Mouse (Mus musculus): ENCODE data around the gene Suclg1. TPM values are rescaled to one million over a fixed set of nuclear protein-coding genes. Genes with fewer than 3 reads are reported as not detected.

Gene Suclg1
- total RNA-seq (2021) = 100 to 1,000 TPM; 113 to 133 TPM
- long read RNA-seq, experiment 1, transcript Suclg1-201 (9 exons, 1,519 nt) = major isoform, 47 of 62 reads
- long read RNA-seq, experiment 1, partial matches to known transcripts = 9 of 62 reads
- long read RNA-seq, experiment 1, other reads (novel, unspliced or antisense) = 6 of 62 reads
- long read RNA-seq, experiment 2, transcript Suclg1-201 (9 exons, 1,519 nt) = major isoform, 39 of 46 reads
- long read RNA-seq, experiment 2, partial matches to known transcripts = 3 of 46 reads
- long read RNA-seq, experiment 2, other reads (novel, unspliced or antisense) = 4 of 46 reads

- intact Hi-C loops (cut with DNase I) = no loop called here
- no peak for TF ChIP-seq CTCF (IDR thresholded peaks at IDR 0.05)
- DNase-seq (ENCODE audit: extremely low spot score in 1 of 2, low spot score in 2 of 2) = peak; percentile 85 to 89
Observed at GRCm38 (mm10) chr6:73248237-73249048, at the start of gene Suclg1. TSS of gene Suclg1 (plus strand) at chr6:73248382.

DNA sequence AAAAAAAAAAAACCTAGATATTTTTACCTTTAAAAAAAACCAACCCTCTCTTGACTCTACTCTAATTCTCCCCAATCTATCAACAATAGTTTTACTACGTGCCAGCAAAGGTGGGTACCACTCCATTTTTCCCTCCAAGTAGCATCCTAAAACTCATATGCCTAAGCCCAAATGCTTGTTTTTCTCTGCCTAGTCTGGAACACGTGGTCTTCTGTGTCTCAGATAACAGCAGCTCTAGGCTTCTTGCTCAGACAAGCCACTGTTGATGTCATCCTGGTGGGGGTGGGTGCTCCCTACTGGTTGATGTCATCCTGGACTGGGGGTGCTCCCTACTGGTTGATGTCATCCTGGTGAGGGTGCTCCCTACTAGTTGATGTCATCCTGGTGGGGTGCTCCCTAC is 44.5 kb upstream of the Suclg1 start:
- intact Hi-C loops (cut with DNase I) = no loop called here

More at GRCm38 (mm10) chr6:73248237-73249048, at the start of gene Suclg1:
- H3K4me3 ChIP-seq = peak within 1 kb of the TSS; percentile 98
- peak within 1 kb of the TSS; percentile 99 for H3K27ac ChIP-seq

DNA sequence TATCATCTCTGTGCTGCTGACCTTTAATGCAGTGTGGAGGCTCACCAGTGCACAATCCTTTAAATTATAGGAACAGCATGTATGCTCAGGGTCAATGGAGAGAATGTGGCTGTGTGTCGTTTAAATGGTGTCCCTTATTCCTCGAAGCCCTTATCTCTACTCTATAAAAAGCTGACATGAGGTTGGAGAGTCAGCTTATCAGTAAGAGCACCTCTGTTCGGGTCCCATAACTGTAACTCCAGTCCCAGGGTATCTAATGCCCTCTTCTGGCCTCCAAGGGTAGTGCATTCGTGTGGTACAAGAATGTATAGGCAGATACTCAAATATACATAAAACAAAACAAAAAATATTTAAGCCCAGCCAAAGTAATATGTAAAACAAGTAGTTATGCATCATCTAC is 43.2 kb upstream of the Suclg1 start:
- H3K4me3 ChIP-seq = no peak overlapping the region
- intact Hi-C loops (cut with DNase I) = no loop called here
- no peak for DNase-seq (ENCODE audit: extremely low spot score in 1 of 2, low spot score in 2 of 2)

More for the DNA sequence above, 44.5 kb upstream of the Suclg1 start:
- DNase-seq (ENCODE audit: extremely low spot score in 1 of 2, low spot score in 2 of 2) = no peak
- Histone ChIP-seq H3K27ac (no peak overlapping the region), H3K4me3 (no peak overlapping the region)
- TF ChIP-seq CTCF (IDR thresholded peaks at IDR 0.05) = no peak

DNA sequence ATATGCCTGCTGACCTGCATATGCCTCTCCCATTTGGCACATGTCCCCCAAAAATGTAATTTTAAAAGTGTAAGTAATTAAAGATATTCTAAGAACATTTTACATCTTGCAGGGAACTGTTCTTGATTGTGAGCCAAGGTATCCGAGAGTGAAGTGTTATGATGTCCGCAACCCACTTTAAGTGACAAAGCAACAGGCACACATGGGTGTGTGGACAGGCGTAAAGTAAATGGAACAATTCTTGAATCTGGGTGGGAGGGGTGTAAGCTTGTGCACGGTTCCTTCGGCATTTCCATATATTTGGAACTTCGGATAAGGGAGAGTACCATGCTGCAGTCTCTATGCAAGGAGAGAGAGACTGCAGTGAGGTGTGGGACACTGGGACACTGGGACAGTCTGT is 38.6 kb upstream of the Suclg1 start:
- DNase-seq (ENCODE audit: extremely low spot score in 1 of 2, low spot score in 2 of 2) = no peak
- no peak for TF ChIP-seq CTCF (IDR thresholded peaks at IDR 0.05)
- no peak overlapping the region for H3K4me3 ChIP-seq
- H3K27ac ChIP-seq = no peak overlapping the region
- intact Hi-C loops (cut with DNase I) = no loop called here

More for the DNA sequence above, 43.2 kb upstream of the Suclg1 start:
- TF ChIP-seq CTCF (IDR thresholded peaks at IDR 0.05) = peak; percentile 29
- H3K27ac ChIP-seq = no peak overlapping the region

DNA sequence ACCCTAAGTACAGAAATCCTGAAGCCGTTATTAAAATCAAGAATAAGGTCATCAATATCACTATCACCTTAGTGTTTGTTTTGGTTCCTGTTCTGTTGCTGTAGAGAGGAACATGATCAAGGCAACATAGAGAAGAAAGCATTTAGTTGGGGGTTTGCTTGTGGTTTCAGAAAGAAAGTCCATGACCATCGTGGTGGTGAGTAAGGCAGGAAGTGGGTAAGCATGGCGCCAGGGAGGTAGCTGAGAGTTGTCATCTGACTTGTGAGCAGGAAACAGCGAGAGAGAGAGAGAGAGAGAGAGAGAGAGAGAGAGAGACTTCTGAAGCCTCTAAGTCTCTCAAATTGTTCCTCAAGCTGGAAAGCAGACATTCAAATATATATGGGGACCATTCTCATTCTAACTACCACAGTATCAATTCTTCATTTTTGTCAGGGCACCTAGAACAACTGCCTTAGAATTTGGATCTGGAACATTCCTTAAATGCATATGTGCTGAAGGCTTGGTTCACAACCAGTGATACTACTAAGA is 37.7 kb upstream of the Suclg1 start:
- DNase-seq (ENCODE audit: extremely low spot score in 1 of 2, low spot score in 2 of 2) = no peak
- intact Hi-C loops (cut with DNase I) = no loop called here
- H3K27ac ChIP-seq = no peak overlapping the region
- no peak overlapping the region for H3K4me3 ChIP-seq
- no peak for TF ChIP-seq CTCF (IDR thresholded peaks at IDR 0.05)

- Histone ChIP-seq H3K27ac (no peak overlapping the region), H3K4me3 (no peak overlapping the region)
- no peak for TF ChIP-seq CTCF (IDR thresholded peaks at IDR 0.05)
- DNase-seq (ENCODE audit: extremely low spot score in 1 of 2, low spot score in 2 of 2) = no peak
- intact Hi-C loops (cut with DNase I) = no loop called here
Observed at GRCm38 (mm10) chr6:73211036-73211435, 37.1 kb upstream of the Suclg1 start.

DNA sequence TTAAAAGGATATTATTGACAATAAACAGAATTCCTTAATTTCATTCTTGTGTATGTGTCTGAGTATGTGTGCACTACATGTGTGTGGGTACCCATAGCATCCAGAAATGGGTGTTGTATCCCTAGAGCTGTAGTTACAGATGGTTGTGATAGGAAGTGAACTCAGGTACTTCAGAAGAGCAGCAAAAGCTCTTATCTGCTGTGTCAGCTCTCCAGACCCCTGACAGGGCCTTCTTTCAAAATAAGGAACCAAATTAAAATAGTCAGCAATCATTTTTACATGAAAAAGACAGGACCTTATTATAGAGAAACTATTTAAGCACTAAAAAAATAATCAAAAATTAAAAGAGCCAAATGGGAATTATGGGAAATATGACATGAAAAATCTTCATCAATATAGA is 36.6 kb upstream of the Suclg1 start:
- intact Hi-C loops (cut with DNase I) = no loop called here
- TF ChIP-seq CTCF (IDR thresholded peaks at IDR 0.05) = no peak
- no peak overlapping the region for H3K4me3 ChIP-seq
- DNase-seq (ENCODE audit: extremely low spot score in 1 of 2, low spot score in 2 of 2) = no peak
- H3K27ac ChIP-seq = no peak overlapping the region

- DNase-seq (ENCODE audit: extremely low spot score in 1 of 2, low spot score in 2 of 2) = peak; percentile 85 to 88
- TF ChIP-seq CTCF (IDR thresholded peaks at IDR 0.05) = no peak
- H3K4me3 ChIP-seq = peak within 1 kb of the TSS; percentile 52
- intact Hi-C loops (cut with DNase I) = no loop called here
- peak within 1 kb of the TSS; percentile 60 for H3K27ac ChIP-seq
Observed at GRCm38 (mm10) chr6:73221189-73221957, 26.8 kb upstream of the Suclg1 start, which contains the start of gene Dnah6. TSS of gene Dnah6 (minus strand) at chr6:73221651.

DNA sequence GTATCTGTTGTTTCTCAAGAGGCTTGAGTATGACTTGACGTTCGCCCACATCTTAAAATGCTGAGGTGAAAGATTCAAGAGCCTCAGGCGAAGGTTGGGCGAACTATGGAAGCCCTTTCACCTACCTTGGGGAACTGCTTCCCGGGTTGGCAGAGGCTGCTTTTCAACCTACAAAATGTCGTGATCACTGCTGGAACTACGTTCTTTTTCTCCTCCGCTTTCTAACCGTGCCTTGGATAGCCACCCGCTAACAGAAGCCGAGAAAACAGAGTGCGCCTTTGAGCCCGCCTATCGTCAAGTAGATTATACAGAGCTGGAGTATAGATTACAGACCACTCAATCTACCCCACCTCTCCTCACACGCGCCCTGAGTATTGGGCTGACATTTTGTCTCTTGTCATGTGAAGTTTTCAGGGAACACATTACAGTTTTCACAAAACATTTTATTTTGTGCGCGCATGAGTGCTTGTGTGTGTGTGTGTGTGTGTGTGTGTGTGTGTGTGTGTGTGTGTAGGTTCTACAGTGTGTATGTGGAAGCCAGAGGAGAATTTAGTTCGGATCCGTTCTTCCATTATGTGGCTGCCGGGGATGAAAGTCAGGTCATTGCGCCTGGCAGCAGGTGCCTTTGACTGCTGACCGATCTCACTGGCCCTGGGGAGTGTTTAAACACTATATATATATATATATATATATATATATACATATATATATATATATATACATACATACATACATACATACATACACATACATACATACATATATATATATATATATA is 26.0 kb upstream of the Suclg1 start:
- peak overlapping the region; percentile 60 for H3K27ac ChIP-seq

GRCm38 (mm10) chr6:73222841-73223526 is 25.2 kb upstream of the Suclg1 start:
- Histone ChIP-seq H3K4me3 (no peak overlapping the region), H3K27ac (no peak overlapping the region)
- no peak for TF ChIP-seq CTCF (IDR thresholded peaks at IDR 0.05)
- DNase-seq (ENCODE audit: extremely low spot score in 1 of 2, low spot score in 2 of 2) = peak; percentile 43 to 49
- intact Hi-C loops (cut with DNase I) = no loop called here

More for the DNA sequence above, 26.0 kb upstream of the Suclg1 start:
- TF ChIP-seq CTCF (IDR thresholded peaks at IDR 0.05) = no peak
- peak in 1 of 2 experiments; percentile 25 for DNase-seq (ENCODE audit: extremely low spot score in 1 of 2, low spot score in 2 of 2)
- intact Hi-C loops (cut with DNase I) = no loop called here
- peak overlapping the region; percentile 52 for H3K4me3 ChIP-seq
